1 mouse cellular context compared by ENCODE assay signal in genomic region chr14:30856885-30857507, GRCm38 (mm10).
TF ChIP-seq lines count a peak whose summit lies in the region.

No protein-coding gene starts in this region.

TF ChIP-seq in MEL, 35 proteins besides CTCF, POLR2A, EP300 and RAD21 (continued from another document):
- no peak for TF ChIP-seq HCFC1 (IDR thresholded peaks at IDR 0.05; ENCODE audit: low read depth, low read length)
- TF ChIP-seq TBP (IDR thresholded peaks at IDR 0.05; ENCODE audit: low read depth, low read length) = no peak
- no peak for TF ChIP-seq GABPA (IDR thresholded peaks at IDR 0.05; ENCODE audit: low read depth, low read length)
- no peak for TF ChIP-seq ZC3H11A (IDR thresholded peaks at IDR 0.05; ENCODE audit: low read depth, low read length)
- TF ChIP-seq SMC3 (IDR thresholded peaks at IDR 0.05; ENCODE audit: low read depth, low read length) = no peak
- peak; percentile 87 for TF ChIP-seq TCF12 (IDR thresholded peaks at IDR 0.05; ENCODE audit: low read depth, low read length)
TF ChIP-seq in MEL: peak in this region for 13.
